Mouse (Mus musculus): Measurements from ENCODE around the gene Fbxw4. TPM values are rescaled to one million over a fixed set of nuclear protein-coding genes. Genes with fewer than 3 reads are reported as not detected.

The Fbxw4 gene
- 6.8 and 7.9 TPM in 2 replicates for polyA plus RNA-seq (2016; fragmentation: Nextera tagmentation; extraction: Ambion mirVana)

DNA sequence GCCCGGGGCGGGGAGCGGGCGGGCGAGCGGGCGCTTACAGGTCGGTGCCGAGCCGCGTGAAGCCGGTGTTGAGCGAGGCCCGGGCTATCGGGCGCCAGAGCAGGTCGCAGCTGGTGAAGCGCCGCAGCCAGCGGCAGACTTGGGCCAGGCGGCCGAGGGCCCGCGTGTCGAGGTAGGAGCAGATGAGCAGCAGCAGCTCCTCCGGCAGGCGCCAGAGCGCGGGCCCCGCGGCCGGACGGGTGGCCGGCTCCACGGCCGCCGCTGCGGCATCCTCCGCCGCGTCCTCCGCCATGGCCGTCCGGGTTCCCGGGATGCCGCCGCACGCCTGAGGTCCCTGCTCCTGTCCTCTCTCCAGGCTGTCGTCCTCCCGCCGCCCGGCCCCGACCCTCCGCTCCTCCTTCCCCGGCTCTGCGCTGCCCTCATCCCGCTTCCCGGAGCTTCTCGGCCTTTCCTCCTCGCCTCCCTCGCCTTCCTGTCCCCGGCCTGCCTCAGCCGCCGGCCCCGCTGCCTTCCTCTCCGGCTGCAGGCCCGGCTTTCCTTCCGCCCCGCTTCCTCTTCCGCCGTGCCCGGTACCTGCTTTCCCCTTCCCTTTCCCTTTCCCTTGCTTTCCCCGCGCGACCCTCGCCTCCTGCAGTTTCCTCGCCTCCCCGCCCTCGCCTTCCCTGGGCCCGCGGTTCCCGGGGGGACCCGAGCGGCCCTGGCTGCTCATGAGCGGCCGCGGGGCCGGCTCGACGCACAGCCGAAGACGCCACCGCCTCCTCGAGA lies at the start of gene Fbxw4:
TSS of gene Fbxw4 (minus strand) at position 575 of the 765 bp plus-strand sequence.
- Histone ChIP-seq H3K4me1 (peaks cover 37% of the 10 kb centered on the region), H3K9me3 (no peaks in the 10 kb centered on the region), H3K27me3 (no peaks in the 10 kb centered on the region), H3K4me3 (peak within 1 kb of the TSS; percentile 85), H3K27ac (peak within 1 kb of the TSS; percentile 95), H3K9ac (peak within 1 kb of the TSS; percentile 98), H3K36me3 (no peaks in the 10 kb centered on the region), H3K4me2 (replicated peaks) (peak within 1 kb of the TSS; percentile 82)
- under 1% methylated on average over 74 of the region's 94 CpGs for WGBS
- ATAC-seq (ENCODE audit: insufficient number of reproducible peaks, insufficient read depth, low FRiP score, low TSS enrichment) = peak; percentile 72; the same call in 1 of the 2 replicates

DNA sequence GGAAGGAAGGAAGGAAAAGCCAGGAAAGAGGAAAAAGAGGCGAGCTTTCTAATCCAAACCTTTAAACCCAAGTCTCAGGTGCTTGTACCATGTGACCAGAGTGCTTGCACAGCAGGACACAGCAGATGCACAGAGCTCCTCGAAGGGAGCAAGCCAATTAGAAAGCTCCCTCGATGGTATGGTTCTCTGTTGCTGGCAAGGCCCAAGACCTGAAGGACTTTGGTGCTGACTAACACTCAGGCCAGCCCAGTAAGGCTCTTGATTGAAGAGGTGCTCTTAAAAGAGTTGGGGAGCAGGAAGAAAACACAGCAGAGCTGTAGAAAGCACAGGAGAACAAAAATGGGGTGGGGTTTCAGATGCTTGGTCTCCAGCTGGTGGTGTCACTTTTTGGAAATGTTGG lies 48.6 kb upstream of the Fbxw4 start:
- H3K27me3 ChIP-seq = no peaks in the 10 kb centered on the region
- H3K27ac ChIP-seq = no peak overlapping the region
- H3K4me2 ChIP-seq (replicated peaks) = no peak overlapping the region
- no peaks in the 10 kb centered on the region for H3K36me3 ChIP-seq
- no peak overlapping the region for H3K4me3 ChIP-seq
- H3K9ac ChIP-seq = no peak overlapping the region
- H3K9me3 ChIP-seq = no peaks in the 10 kb centered on the region
- ATAC-seq (ENCODE audit: insufficient number of reproducible peaks, insufficient read depth, low FRiP score, low TSS enrichment) = no peak
- WGBS = 74% methylated on average over 3 of the region's 3 CpGs
- peaks cover 5% of the 10 kb centered on the region for H3K4me1 ChIP-seq

DNA sequence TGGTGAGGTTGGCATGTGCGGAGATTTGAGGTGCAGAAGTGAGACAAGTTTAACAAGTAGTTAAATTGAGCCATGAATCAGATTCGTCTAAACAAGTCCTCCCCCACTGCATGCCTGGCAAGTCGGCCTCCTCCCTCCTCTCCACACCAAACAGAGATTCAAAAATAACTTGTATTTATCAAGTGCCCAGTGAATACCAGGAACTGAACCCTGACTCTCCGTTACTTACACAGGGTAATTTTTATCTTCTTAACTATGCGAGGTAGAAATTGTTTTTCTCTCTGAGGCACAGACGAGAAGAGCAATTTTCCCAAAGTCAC lies 36.1 kb upstream of the Fbxw4 start:
- 41% methylated on average over 6 of the region's 6 CpGs for WGBS
- H3K9ac ChIP-seq = no peak overlapping the region
- no peak overlapping the region for H3K27ac ChIP-seq
- no peak for ATAC-seq (ENCODE audit: insufficient number of reproducible peaks, insufficient read depth, low FRiP score, low TSS enrichment)
- no peaks in the 10 kb centered on the region for H3K9me3 ChIP-seq
- no peaks in the 10 kb centered on the region for H3K36me3 ChIP-seq
- no peaks in the 10 kb centered on the region for H3K27me3 ChIP-seq
- peaks cover 5% of the 10 kb centered on the region; the same call in 1 of the 2 replicates for H3K4me1 ChIP-seq
- H3K4me2 ChIP-seq (replicated peaks) = no peak overlapping the region
- no peak overlapping the region for H3K4me3 ChIP-seq

DNA sequence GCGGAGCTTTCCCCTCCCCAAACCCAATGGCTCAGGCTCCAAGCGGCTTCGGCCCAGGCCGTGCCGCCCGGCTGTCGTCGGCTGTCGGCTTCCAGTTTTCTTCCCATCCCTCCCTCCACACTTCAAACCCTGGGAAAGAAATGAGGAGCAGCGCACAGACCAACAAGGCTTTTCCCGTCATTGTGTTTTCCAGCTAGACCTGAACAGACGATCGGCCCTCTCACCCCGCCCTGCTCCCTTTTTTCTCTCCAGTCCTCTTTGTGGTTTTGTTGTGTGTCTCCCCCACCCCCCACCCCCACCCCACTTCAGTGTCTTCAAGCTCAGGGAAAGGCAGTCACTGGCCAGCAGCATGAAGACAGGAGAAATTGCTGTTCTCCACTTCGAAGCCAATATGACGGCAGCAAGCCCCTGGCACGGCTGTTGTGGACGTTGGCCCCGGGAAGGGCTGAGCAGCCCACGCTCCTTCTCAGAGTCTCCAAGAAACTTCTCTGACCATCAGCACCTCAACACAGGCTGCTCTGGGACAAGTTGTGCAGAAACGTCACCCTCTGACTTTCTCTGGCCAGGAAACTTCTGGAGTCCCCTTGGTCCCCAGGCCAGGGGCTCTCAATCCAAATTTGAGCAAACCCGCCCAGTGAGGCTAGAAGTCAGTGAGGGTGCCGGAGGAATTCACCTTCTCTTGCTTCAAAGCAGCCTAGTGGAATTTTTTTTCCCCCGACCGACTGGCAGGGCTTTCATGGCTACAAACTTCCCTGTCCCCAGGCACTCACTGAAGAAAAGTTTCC lies 35.6 kb upstream of the Fbxw4 start:
- no peaks in the 10 kb centered on the region for H3K36me3 ChIP-seq
- H3K4me1 ChIP-seq = peaks cover 5% of the 10 kb centered on the region; the same call in 1 of the 2 replicates
- H3K4me2 ChIP-seq (replicated peaks) = 0 out of 2 replicates have a peak overlapping the region, but pooled peaks have one; percentile 1
- H3K27ac ChIP-seq = no peak overlapping the region; the same call in 1 of the 2 replicates
- 40% methylated on average over 25 of the region's 25 CpGs for WGBS
- H3K27me3 ChIP-seq = no peaks in the 10 kb centered on the region
- H3K9me3 ChIP-seq = no peaks in the 10 kb centered on the region
- no peak overlapping the region for H3K4me3 ChIP-seq
- ATAC-seq (ENCODE audit: insufficient number of reproducible peaks, insufficient read depth, low FRiP score, low TSS enrichment) = no peak
- no peak overlapping the region for H3K9ac ChIP-seq

DNA sequence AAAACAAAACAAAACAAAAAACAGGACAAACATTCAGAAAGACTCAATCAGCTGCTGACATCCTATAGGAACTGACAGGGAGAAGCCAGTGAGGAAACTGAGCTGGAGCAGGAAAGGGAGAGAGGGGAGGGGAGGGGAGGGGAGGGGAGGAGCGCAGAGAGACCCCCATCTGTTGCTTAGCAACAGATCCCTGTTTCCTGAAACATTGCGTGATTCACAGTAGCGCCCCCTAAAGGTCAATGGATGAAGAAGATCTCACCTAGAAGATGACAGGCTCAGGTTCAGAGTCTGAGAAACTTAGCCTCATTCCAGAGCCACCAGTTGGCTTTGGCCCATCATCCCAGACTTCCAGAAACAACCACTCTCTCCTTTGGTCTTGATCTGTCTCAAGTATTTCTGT lies 33.9 kb upstream of the Fbxw4 start:
- no peak for ATAC-seq (ENCODE audit: insufficient number of reproducible peaks, insufficient read depth, low FRiP score, low TSS enrichment)
- H3K4me1 ChIP-seq = peaks cover 5% of the 10 kb centered on the region; the same call in 1 of the 2 replicates
- no peak overlapping the region for H3K27ac ChIP-seq
- 31% methylated on average over 3 of the region's 3 CpGs for WGBS
- H3K27me3 ChIP-seq = no peaks in the 10 kb centered on the region
- no peak overlapping the region for H3K4me3 ChIP-seq
- no peak overlapping the region for H3K9ac ChIP-seq
- no peaks in the 10 kb centered on the region for H3K36me3 ChIP-seq
- H3K4me2 ChIP-seq (replicated peaks) = no peak overlapping the region
- no peaks in the 10 kb centered on the region for H3K9me3 ChIP-seq

DNA sequence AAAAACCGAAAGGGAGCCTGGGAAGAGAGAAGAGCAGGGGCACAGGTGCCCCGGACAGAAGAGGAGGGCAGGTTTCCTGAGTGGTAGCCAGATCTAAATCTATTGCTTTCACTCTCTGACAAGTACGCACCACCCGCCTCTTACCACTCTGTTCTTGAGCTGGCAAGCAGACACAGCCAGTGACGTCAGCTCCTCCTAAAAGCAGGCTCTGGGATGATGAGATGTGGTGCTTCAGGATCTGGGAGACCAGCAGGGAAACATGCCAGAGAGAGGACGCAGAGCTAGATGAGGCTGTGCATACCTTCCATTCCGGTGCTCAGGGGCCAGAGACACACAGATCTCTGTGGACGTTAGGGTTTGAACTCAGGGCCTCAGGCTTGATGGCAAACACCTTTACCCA lies 32.1 kb upstream of the Fbxw4 start:
- H3K4me1 ChIP-seq = peaks cover 5% of the 10 kb centered on the region; the same call in 1 of the 2 replicates
- 89% methylated on average over 8 of the region's 8 CpGs for WGBS
- no peaks in the 10 kb centered on the region for H3K27me3 ChIP-seq
- H3K36me3 ChIP-seq = no peaks in the 10 kb centered on the region
- no peaks in the 10 kb centered on the region for H3K9me3 ChIP-seq
- no peak overlapping the region for H3K27ac ChIP-seq
- ATAC-seq (ENCODE audit: insufficient number of reproducible peaks, insufficient read depth, low FRiP score, low TSS enrichment) = no peak
- H3K4me2 ChIP-seq (replicated peaks) = no peak overlapping the region
- no peak overlapping the region for H3K4me3 ChIP-seq
- no peak overlapping the region for H3K9ac ChIP-seq

DNA sequence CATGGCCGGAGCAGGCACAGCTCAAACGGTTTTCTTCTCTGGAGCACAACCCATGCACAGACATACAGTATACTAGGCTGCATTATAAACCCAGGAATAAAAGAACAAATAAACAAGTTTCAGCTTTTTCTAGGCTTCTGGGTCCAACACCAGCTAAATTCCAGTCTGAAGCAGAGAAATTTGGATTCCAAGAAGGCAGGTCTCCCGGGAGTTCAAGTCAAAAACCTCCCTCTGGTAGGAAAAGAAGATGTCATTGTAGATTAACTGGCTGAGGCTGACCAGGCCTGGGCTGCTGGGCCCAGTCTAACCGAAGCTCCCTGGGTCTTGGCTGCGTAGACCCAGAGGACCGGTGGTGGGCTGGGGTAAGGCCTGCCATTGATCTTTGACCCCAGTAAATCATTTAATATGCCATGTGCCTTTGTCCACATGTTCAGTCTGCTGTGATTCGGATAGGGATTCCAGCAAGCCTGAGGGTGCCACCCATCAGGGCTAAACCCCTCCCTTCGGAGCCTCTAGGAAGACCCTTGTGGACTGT lies 31.0 kb upstream of the Fbxw4 start:
- H3K27ac ChIP-seq = no peak overlapping the region
- H3K4me2 ChIP-seq (replicated peaks) = no peak overlapping the region
- no peaks in the 10 kb centered on the region for H3K36me3 ChIP-seq
- no peak for ATAC-seq (ENCODE audit: insufficient number of reproducible peaks, insufficient read depth, low FRiP score, low TSS enrichment)
- H3K4me1 ChIP-seq = peaks cover 4% of the 10 kb centered on the region; the same call in 1 of the 2 replicates
- H3K9ac ChIP-seq = no peak overlapping the region
- no peaks in the 10 kb centered on the region for H3K9me3 ChIP-seq
- 49% methylated on average over 8 of the region's 8 CpGs for WGBS
- H3K4me3 ChIP-seq = no peak overlapping the region
- no peaks in the 10 kb centered on the region for H3K27me3 ChIP-seq

DNA sequence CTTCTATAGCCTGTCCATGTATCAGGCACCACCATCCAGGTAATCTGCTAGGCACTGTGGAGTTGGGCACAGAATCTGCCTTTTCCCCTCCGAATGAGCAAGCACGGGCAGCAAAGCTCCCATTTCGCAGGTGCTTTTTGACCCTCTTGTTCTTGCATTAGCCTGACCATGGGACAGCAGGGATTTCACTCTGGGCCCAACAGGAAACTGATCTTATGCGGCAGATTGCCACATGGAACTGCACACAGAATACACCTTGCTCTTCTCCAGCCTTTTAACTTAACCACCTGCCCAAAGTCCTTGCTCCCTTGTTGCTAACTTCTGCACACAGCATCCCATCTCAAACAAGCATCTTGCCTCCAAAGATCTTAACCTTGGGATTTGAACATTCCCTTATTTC lies 26.9 kb upstream of the Fbxw4 start:
- Histone ChIP-seq H3K27ac (no peak overlapping the region), H3K4me1 (no peaks in the 10 kb centered on the region), H3K27me3 (no peaks in the 10 kb centered on the region), H3K9ac (no peak overlapping the region), H3K4me3 (no peak overlapping the region), H3K4me2 (replicated peaks) (no peak overlapping the region), H3K9me3 (no peaks in the 10 kb centered on the region), H3K36me3 (no peaks in the 10 kb centered on the region)
- ATAC-seq (ENCODE audit: insufficient number of reproducible peaks, insufficient read depth, low FRiP score, low TSS enrichment) = no peak
- WGBS = 57% methylated on average over 4 of the region's 4 CpGs

DNA sequence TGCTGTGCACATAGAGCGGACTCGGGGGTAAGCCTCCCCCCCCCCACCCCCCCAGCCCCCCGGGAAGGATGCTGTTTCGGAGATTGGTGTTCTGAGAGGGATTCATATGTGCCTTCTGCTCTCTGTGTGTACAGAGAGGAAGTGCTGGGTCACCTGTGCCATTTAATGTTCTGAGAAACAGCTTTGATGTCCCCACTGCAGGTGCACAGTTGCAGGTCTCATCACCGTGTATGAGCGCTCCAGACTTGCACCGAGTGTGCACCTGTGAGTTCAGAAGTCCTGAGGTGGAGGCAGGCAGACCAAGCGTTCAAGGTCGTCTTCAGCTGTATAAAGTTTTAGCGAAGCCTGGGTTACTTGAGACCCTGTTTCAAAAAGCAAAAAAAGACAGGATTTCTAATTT lies 23.6 kb upstream of the Fbxw4 start:
- WGBS = 76% methylated on average over 10 of the region's 10 CpGs
- no peaks in the 10 kb centered on the region for H3K4me1 ChIP-seq
- H3K4me3 ChIP-seq = no peak overlapping the region
- no peak for ATAC-seq (ENCODE audit: insufficient number of reproducible peaks, insufficient read depth, low FRiP score, low TSS enrichment)
- no peaks in the 10 kb centered on the region for H3K27me3 ChIP-seq
- no peak overlapping the region for H3K4me2 ChIP-seq (replicated peaks)
- no peak overlapping the region for H3K27ac ChIP-seq
- H3K9me3 ChIP-seq = no peaks in the 10 kb centered on the region
- H3K36me3 ChIP-seq = no peaks in the 10 kb centered on the region
- no peak overlapping the region for H3K9ac ChIP-seq

DNA sequence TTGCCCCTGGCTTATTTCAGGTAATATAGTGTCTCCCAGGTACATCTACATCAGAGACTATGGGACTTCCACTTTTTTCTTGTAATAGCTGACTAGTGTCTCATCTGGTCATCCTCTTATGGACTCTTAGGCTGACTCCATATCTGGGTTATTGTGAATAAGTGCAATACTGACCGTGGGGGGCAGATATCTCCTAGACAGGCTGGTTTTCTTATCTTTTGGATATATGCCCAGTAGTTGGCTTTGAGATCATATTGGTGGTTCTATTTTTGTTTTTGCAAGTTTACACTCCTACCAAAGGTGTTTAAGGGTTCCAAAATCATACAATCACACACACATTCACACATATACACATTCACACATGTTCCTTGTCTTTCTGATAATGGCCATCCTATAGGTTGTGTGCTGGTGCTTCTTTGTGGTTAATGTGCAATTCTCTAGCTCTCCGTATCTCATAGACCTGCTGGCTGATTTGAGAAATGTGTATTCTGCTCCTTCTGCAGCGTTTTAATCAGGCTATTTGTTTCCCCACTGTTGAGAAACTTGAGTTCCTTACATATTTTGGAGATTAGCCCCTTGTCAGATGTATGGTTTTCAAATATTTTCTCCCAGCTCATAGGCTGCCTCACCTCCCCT lies 20.5 kb upstream of the Fbxw4 start:
- no peak overlapping the region for H3K4me3 ChIP-seq
- no peak overlapping the region for H3K9ac ChIP-seq
- H3K4me1 ChIP-seq = peaks cover 10% of the 10 kb centered on the region; the same call in 1 of the 2 replicates
- H3K36me3 ChIP-seq = no peaks in the 10 kb centered on the region
- no peaks in the 10 kb centered on the region for H3K9me3 ChIP-seq
- no peak overlapping the region for H3K4me2 ChIP-seq (replicated peaks)
- ATAC-seq (ENCODE audit: insufficient number of reproducible peaks, insufficient read depth, low FRiP score, low TSS enrichment) = no peak
- WGBS = 63% methylated on average over 3 of the region's 3 CpGs
- peaks cover 11% of the 10 kb centered on the region for H3K27me3 ChIP-seq
- no peak overlapping the region for H3K27ac ChIP-seq

DNA sequence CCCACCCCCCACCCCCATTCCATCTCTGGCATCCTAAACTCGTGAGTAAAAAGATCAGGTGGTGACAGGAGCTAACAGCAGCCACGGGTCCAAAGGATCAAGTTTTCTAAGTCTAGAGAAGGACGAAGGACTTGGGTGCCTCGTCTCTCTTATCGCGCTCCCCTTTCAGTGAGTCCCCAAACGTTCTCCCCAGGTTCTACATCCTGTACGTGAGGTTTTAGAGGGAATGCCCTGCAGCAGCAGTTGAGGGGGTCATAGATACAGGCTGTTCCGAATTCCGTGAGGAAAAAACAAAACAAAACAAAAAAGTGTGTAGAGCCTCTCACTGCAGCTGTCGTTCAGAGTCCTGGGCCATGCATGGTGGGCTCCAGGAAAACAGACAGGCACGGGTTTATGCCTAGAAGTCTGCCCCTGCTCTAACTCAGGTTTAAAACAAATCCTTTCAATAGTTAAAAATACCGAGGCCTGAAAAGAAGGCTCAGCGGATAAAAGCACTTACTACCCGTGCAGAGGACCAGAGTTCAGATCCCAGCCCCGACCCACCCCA lies 16.7 kb upstream of the Fbxw4 start:
- 5% methylated on average over 16 of the region's 16 CpGs for WGBS
- peaks cover 10% of the 10 kb centered on the region; the same call in 1 of the 2 replicates for H3K4me1 ChIP-seq
- H3K4me3 ChIP-seq = peak overlapping the region; percentile 33
- ATAC-seq (ENCODE audit: insufficient number of reproducible peaks, insufficient read depth, low FRiP score, low TSS enrichment) = no peak
- H3K4me2 ChIP-seq (replicated peaks) = peak overlapping the region; percentile 45
- H3K27ac ChIP-seq = no peak overlapping the region
- H3K9me3 ChIP-seq = no peaks in the 10 kb centered on the region
- H3K27me3 ChIP-seq = peaks cover 27% of the 10 kb centered on the region
- no peak overlapping the region for H3K9ac ChIP-seq
- no peaks in the 10 kb centered on the region for H3K36me3 ChIP-seq

Measured in embryonic facial prominence, embryonic 12.5 days (tissue).